Mouse (Mus musculus) C2C12 (cell line): ENCODE results near the gene Togaram1. TPM values are rescaled to one million over a fixed set of nuclear protein-coding genes. Genes with fewer than 3 reads are reported as not detected.

Experiments used
- H3K27me3 ChIP-seq: one replicate; pipeline ENCODE4 v1.6.1; 2011; ENCODE audit not compliant: control insufficient read depth, insufficient read depth, insufficient read length
- H3K36me3 ChIP-seq: one replicate; pipeline ENCODE4 v1.6.1; 2011; ENCODE audit not compliant: control insufficient read depth, insufficient read depth
- H3K4me3 ChIP-seq: one replicate; pipeline ENCODE4 v1.5.1; 2011; ENCODE audit warnings: mild to moderate bottlenecking, control low read depth; ENCODE audit not compliant: poor library complexity, insufficient read depth, severe bottlenecking
- H3K79me2 ChIP-seq: one replicate; pipeline ENCODE4 v1.6.1; 2011; ENCODE audit not compliant: control insufficient read depth, insufficient read depth
- H3K79me3 ChIP-seq: one replicate; pipeline ENCODE4 v1.6.1; 2011; ENCODE audit warnings: low read depth, control low read depth
- H3ac ChIP-seq: one replicate; pipeline ENCODE3; 2011; ENCODE audit warnings: low read depth; ENCODE audit not compliant: control insufficient read depth, insufficient read length
- CEBPB ChIP-seq: IDR thresholded peaks from one replicate; pipeline ENCODE4 v1.6.1; 2011; ENCODE audit warnings: low read depth, mild to moderate bottlenecking, control low read depth, moderate library complexity
- CTCF ChIP-seq: IDR thresholded peaks from one replicate; pipeline ENCODE4 v1.5.1; 2011; ENCODE audit not compliant: control insufficient read depth, insufficient read depth, insufficient read length
- FOSL1 ChIP-seq: IDR thresholded peaks from one replicate; pipeline ENCODE4 v1.8.0; 2011; ENCODE audit warnings: mild to moderate bottlenecking, low read length; ENCODE audit not compliant: poor library complexity, insufficient read depth, severe bottlenecking
- MAX ChIP-seq: IDR thresholded peaks from one replicate; pipeline ENCODE4 v1.6.1; 2011; ENCODE audit warnings: mild to moderate bottlenecking, control low read depth
- MYOD1 ChIP-seq: IDR thresholded peaks from one replicate; pipeline ENCODE4 v1.6.1; 2011; ENCODE audit warnings: low read depth; ENCODE audit not compliant: control insufficient read depth, insufficient read length
- MYOG ChIP-seq: IDR thresholded peaks from one replicate; pipeline ENCODE4 v1.6.1; 2011; ENCODE audit not compliant: control insufficient read depth, insufficient read length; ENCODE audit errors: extremely low read depth
- USF1 ChIP-seq: IDR thresholded peaks from one replicate; pipeline ENCODE4 v1.6.1; 2011; ENCODE audit warnings: low read depth, mild to moderate bottlenecking, control low read depth, moderate library complexity
- polyA plus RNA-seq: library from polyadenylated mRNA; unstranded; fragments of >200 nt; fragmentation: generic; extraction: Trizol; gene quantifications from one replicate; pipeline ENCODE4 v1.2.1, GENCODE M21; 2012; ENCODE audit warnings: missing spikeins

Gene Togaram1
- polyA plus RNA-seq, 1 experiment: 3.9 TPM

DNA sequence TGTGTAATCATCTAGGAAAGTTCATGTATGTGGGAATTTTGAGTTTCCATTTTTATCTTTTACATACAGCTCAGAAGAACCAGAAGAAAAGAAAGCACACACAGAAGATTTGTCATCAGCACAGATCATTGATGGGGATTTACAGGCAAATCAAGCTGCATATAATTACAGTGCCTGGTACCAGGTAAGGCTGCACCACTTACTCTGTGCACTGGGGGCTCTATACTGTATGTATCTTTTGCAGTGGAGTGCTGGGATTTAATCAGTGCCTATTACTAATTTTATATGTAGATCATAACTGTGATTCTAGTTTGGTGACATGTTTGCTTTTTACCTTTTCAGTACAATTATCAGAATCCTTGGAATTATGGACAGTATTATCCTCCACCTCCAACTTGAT, 95.5 kb downstream of the Togaram1 start:
- Histone ChIP-seq H3K27me3 (no peaks in the 10 kb centered on the region), H3K4me3 (no peak overlapping the region), H3K79me3 (peaks cover 8% of the 10 kb centered on the region), H3K79me2 (no peaks in the 10 kb centered on the region), H3ac (no peak overlapping the region), H3K36me3 (peaks cover 98% of the 10 kb centered on the region)
- TF ChIP-seq MYOG (no peak), CEBPB (no peak), MAX (no peak), FOSL1 (no peak), CTCF (no peak), MYOD1 (no peak), USF1 (no peak)

DNA sequence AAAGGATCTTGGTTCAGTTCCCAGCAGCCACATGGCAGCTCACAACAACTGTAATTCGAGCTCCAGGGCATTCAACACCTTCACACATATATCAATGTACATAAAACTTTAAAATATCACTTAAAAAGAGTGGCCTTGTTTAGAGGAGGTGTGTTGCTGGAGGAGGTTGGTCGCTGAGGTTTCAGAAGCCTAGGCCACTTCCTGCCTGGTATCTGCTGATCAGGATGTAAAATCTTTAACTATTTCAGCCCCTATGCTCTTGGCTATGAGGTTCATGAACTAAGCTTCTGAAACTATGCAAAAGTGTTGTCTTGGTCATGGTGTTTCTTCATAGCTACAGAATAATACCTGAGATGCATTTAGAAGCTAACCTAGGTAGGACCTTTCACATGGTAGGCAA, 99.6 kb downstream of the Togaram1 start:
- TF ChIP-seq MYOD1 (no peak), MYOG (no peak)
- H3K79me3 ChIP-seq: peaks cover 9% of the 10 kb centered on the region
- H3ac ChIP-seq: no peak overlapping the region
- H3K79me2 ChIP-seq: peaks cover 4% of the 10 kb centered on the region
- no peak overlapping the region for H3K4me3 ChIP-seq
- H3K36me3 ChIP-seq: peaks cover 91% of the 10 kb centered on the region
- no peaks in the 10 kb centered on the region for H3K27me3 ChIP-seq

DNA sequence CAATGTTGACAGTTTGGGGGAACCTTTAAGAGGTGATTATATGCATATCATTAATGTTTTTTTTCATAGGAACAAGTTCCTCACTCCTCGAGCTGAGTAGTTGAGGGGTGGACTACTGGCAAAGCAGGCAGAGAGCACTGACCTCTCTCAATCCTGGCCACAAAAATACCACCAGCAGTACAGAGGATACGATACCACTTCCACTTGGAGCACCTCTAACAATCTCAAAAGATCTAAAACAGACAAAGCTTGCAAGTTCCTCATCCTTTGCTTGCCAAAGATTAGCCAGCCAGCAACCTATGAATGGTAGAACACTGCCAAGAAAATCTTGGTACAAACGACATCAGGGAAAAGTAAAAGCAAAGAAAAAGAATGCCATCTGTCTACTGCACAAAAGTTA, 100.6 kb downstream of the Togaram1 start:
- no peak overlapping the region for H3ac ChIP-seq
- TF ChIP-seq MAX (no peak), MYOD1 (no peak), CEBPB (no peak), MYOG (no peak), USF1 (no peak), CTCF (no peak), FOSL1 (no peak)
- no peak overlapping the region for H3K4me3 ChIP-seq
- H3K79me2 ChIP-seq: peaks cover 14% of the 10 kb centered on the region
- H3K36me3 ChIP-seq: peaks cover 86% of the 10 kb centered on the region
- peaks cover 9% of the 10 kb centered on the region for H3K79me3 ChIP-seq
- H3K27me3 ChIP-seq: no peaks in the 10 kb centered on the region

DNA sequence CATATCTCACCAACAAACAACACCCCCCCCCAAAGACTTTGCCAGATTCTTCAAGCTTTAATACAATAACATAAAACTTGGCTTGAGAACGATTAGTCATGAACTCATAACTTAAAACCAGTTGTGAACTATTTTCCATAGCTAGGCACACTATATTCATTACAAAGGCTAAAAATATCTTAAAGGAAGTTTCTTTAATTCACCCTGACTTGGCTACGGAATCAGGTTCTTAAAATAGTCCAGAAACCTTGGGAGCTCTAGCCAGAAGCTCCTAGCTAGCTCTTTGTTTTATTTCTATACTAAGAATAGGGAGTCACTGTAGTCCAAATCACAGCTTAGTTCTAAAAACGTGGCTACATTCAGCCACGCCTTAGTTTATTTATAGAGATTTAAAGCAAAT, 102.8 kb downstream of the Togaram1 start:
- TF ChIP-seq MAX: no peak
- TF ChIP-seq MYOD1: no peak
- TF ChIP-seq CTCF: no peak
- no peak for TF ChIP-seq USF1
- TF ChIP-seq FOSL1: no peak
- no peak for TF ChIP-seq CEBPB
- TF ChIP-seq MYOG: no peak
- Histone ChIP-seq H3ac (no peak overlapping the region), H3K36me3 (peaks cover 73% of the 10 kb centered on the region), H3K27me3 (no peaks in the 10 kb centered on the region), H3K79me3 (peaks cover 21% of the 10 kb centered on the region), H3K4me3 (no peak overlapping the region), H3K79me2 (peaks cover 35% of the 10 kb centered on the region)

Other genes starting within 250 kb of the Togaram1 start
- 1.5 TPM for gene Gm527, start 47.9 kb upstream of the Togaram1 start, polyA plus RNA-seq
- 0.77 TPM for gene Klhl28, start 270 bp upstream of the Togaram1 start, polyA plus RNA-seq
- 4.3 TPM for gene Prpf39, start 70.5 kb downstream of the Togaram1 start, polyA plus RNA-seq
- 72.5 TPM for gene Fkbp3, start 108.2 kb downstream of the Togaram1 start, polyA plus RNA-seq
- 2.3 TPM for gene Fancm, start 109.8 kb downstream of the Togaram1 start, polyA plus RNA-seq
- 3.7 TPM for gene Mis18bp1, start 206.8 kb downstream of the Togaram1 start, polyA plus RNA-seq